Mouse (Mus musculus) kidney, adult 2 months (tissue): ENCODE data around the gene Dpf1. TPM values are rescaled to one million over a fixed set of nuclear protein-coding genes. Genes with fewer than 3 reads are reported as not detected.

ENCODE experiments used
- DNase-seq: peaks from one replicate; pipeline ENCODE4 v3.0.0; 2021
- H3K27ac ChIP-seq: fragments of 200-500 bp; 2 replicates; pipeline ENCODE4 v1.5.1; 2012; ENCODE audit warnings: low read depth, low read length, control low read depth, inconsistent platforms; ENCODE audit not compliant: insufficient read depth
- H3K27me3 ChIP-seq: fragments of 200-500 bp; replicated peaks from 2 replicates; pipeline ENCODE4 v1.6.1; 2012; ENCODE audit warnings: mild to moderate bottlenecking, moderate library complexity, low read length, inconsistent platforms; ENCODE audit not compliant: control insufficient read depth, insufficient read depth
- H3K36me3 ChIP-seq: fragments of 200-500 bp; 2 replicates; pipeline ENCODE4 v1.6.1; 2012; ENCODE audit warnings: mild to moderate bottlenecking, moderate library complexity, low read length, inconsistent platforms; ENCODE audit not compliant: control insufficient read depth, insufficient read depth
- H3K4me1 ChIP-seq: fragments of 200-500 bp; 2 replicates; pipeline ENCODE4 v1.6.1; 2011; ENCODE audit warnings: low read length; ENCODE audit not compliant: control insufficient read depth, insufficient read depth
- H3K4me3 ChIP-seq: fragments of 200-500 bp; 2 replicates; pipeline ENCODE4 v1.5.1; 2011; ENCODE audit warnings: mild to moderate bottlenecking, low read depth, low read length, control low read depth; ENCODE audit not compliant: insufficient read depth
- CTCF ChIP-seq: fragments of 200-500 bp; conservative IDR thresholded peaks from 2 replicates; pipeline ENCODE4 v1.5.1; 2011; ENCODE audit warnings: low read depth, mild to moderate bottlenecking, control low read depth, low read length, moderate library complexity, mixed read lengths; ENCODE audit not compliant: insufficient read depth, insufficient read length
- POLR2A ChIP-seq: fragments of 200-500 bp; IDR thresholded peaks from one replicate; pipeline ENCODE4 v1.6.1; 2011; ENCODE audit warnings: low read depth, low read length, control low read depth
- WGBS: fragments of 180-500 bp; shearing (Covaris S2); methylation state at CpG from one replicate; pipeline ENCODE4 v1.1.7; 2018; 5-methylcytosine and 5-hydroxymethylcytosine counted together
- polyA plus RNA-seq: library from polyadenylated mRNA; depleted of rRNA; stranded (reverse); fragments of >200 nt; gene quantifications from 2 replicates; pipeline ENCODE4 v1.2.3, GENCODE M21; 2012

Gene Dpf1
- polyA plus RNA-seq, 1 experiment, result 0.11 TPM

GRCm38 (mm10) chr7:29309749-29310148, 6.0 kb downstream of the Dpf1 start:
- no peak for TF ChIP-seq POLR2A
- no peak for TF ChIP-seq CTCF
- DNase-seq, result no peak
- Histone ChIP-seq H3K4me1 (0 out of 2 replicates have a peak, but pooled peaks cover 7% of the 10 kb centered on the region), H3K27ac (no peak overlapping the region), H3K36me3 (no peaks in the 10 kb centered on the region), H3K27me3 (no peaks in the 10 kb centered on the region), H3K4me3 (no peak overlapping the region)
- WGBS, result 22% methylated on average over 5 of the region's 5 CpGs

DNA sequence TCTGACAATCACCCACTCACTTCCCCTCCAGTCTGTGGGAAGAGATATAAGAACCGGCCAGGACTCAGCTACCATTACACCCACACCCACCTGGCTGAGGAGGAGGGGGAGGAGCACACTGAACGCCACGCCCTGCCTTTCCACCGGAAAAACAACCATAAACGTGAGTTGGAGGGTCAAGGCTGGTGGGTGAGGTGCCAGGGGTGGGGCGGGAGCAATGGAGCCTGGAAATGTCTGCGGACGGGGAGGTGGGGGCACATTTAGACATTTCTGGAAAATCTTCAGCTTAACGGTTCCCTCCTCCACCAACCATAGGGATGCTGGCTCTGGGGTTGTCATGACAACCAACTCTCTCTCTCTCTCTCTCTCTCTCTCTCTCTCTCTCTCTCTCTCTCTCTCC, 9.3 kb downstream of the Dpf1 start:
- DNase-seq, result no peak
- no peaks in the 10 kb centered on the region for H3K36me3 ChIP-seq
- H3K27ac ChIP-seq, result no peak overlapping the region
- WGBS, result 18% methylated on average over 9 of the region's 9 CpGs
- no peak overlapping the region for H3K4me3 ChIP-seq
- TF ChIP-seq POLR2A (no peak), CTCF (no peak)
- 0 out of 2 replicates have a peak, but pooled peaks cover 2% of the 10 kb centered on the region for H3K4me1 ChIP-seq
- no peaks in the 10 kb centered on the region for H3K27me3 ChIP-seq

- 43% methylated on average over 9 of the region's 9 CpGs for WGBS
Observed at GRCm38 (mm10) chr7:29313572-29314261, 10.0 kb downstream of the Dpf1 start.

DNA sequence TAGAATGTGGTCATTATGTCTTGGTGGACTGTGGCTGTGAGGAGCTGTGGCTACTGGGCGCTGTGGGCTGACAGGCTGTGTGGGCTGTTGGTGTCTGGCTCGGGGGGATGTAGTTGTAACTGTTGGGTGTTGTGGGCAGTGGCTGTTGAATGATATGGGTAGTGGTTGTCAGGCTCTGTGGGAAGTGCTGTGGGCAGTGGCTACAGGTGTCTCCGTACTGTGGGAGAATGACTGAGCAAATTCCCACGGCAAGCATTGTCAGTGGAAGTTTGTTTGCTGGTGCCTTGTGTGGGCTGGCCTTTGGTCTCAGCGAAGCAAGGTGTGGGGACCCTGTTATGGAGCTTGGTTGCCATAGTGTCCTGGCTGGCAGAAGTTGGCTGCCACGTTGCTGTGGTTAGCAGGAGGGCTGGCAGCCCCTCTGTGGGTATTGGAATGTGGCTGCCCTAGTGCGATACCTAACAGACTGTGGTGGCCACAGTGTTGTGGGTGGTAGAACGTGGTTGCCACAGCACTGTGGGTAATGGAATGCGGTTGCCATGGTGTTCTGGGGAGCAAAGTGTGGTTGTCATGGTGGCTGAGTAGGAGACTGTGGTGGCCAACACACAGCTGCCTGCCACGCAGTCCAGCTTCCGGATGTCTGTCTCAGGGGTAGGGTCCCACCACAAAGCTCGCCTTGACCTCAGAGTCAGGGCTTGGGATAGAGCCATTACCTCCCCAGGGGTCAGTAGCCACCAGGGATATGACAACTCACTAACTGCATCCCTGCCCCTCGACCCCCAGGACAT, 11.3 kb downstream of the Dpf1 start:
- H3K27me3 ChIP-seq, result no peaks in the 10 kb centered on the region
- H3K4me1 ChIP-seq, result 0 out of 2 replicates have a peak, but pooled peaks cover 4% of the 10 kb centered on the region
- H3K27ac ChIP-seq, result no peak overlapping the region
- TF ChIP-seq CTCF (no peak), POLR2A (no peak)
- H3K36me3 ChIP-seq, result no peaks in the 10 kb centered on the region
- WGBS, result 78% methylated on average over 13 of the region's 13 CpGs
- H3K4me3 ChIP-seq, result no peak overlapping the region
- no peak for DNase-seq

More at GRCm38 (mm10) chr7:29313572-29314261, 10.0 kb downstream of the Dpf1 start:
- Histone ChIP-seq H3K27me3 (no peaks in the 10 kb centered on the region), H3K4me1 (0 out of 2 replicates have a peak, but pooled peaks cover 6% of the 10 kb centered on the region), H3K4me3 (no peak overlapping the region), H3K36me3 (no peaks in the 10 kb centered on the region), H3K27ac (no peak overlapping the region)
- TF ChIP-seq POLR2A (no peak), CTCF (no peak)
- DNase-seq, result no peak

DNA sequence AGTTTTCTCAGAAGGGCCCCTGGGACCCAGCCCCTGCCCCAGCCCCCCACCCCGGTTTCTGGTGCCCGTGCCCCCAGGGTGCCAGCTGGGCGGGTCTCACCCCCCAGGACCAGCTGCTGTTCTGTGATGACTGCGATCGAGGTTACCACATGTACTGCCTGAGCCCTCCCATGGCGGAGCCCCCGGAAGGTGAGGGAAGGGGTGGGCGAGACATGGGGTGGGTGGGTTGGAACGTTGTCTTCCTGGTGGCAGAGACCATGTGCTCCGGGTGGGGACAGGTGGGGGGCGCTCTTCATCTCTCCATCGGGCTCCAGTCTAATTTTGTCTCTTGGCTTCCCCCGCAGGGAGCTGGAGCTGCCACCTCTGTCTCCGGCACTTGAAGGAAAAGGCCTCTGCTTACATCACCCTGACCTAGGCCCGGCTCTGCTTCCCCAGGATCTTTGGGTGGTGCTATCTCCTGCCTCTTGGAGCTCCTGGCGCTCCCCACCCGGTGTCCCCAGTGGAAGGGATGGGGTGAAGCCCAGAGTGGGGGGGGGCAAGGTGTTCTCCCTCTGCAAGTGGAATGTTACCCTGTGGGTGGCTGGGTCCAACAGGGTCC, 12.5 kb downstream of the Dpf1 start:
- Histone ChIP-seq H3K36me3 (no peaks in the 10 kb centered on the region), H3K27me3 (no peaks in the 10 kb centered on the region), H3K27ac (no peak overlapping the region), H3K4me3 (no peak overlapping the region), H3K4me1 (0 out of 2 replicates have a peak, but pooled peaks cover 4% of the 10 kb centered on the region)
- no peak for TF ChIP-seq POLR2A
- TF ChIP-seq CTCF, result no peak
- 76% methylated on average over 17 of the region's 17 CpGs for WGBS
- no peak for DNase-seq

DNA sequence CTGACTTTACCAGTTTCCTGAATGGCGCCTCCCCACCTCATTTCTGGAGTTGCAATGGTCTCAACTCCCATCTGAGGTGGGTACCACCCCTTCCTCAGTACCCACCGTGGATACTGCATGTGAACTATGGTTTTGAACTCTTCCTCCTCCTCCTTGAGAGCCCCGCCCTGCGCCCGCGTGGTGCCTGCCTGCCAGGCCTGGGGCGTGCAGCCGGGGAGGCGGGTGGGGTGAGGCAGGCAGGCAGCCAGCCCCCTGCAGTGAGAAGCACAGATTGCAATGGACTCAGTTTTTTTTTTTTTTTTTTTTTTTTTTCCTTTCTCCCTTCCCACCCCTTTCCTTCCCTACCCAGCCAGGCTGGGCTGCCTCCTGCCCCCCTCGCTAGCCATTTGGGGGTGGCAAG, 13.2 kb downstream of the Dpf1 start:
- no peak for DNase-seq
- Histone ChIP-seq H3K36me3 (no peaks in the 10 kb centered on the region), H3K4me1 (0 out of 2 replicates have a peak, but pooled peaks cover 4% of the 10 kb centered on the region), H3K27ac (no peak overlapping the region), H3K4me3 (no peak overlapping the region), H3K27me3 (no peaks in the 10 kb centered on the region)
- TF ChIP-seq POLR2A (no peak), CTCF (no peak)
- WGBS, result 14% methylated on average over 10 of the region's 10 CpGs

GRCm38 (mm10) chr7:29317558-29317957, 13.8 kb downstream of the Dpf1 start:
- Histone ChIP-seq H3K27me3 (no peaks in the 10 kb centered on the region), H3K36me3 (no peaks in the 10 kb centered on the region), H3K27ac (no peak overlapping the region), H3K4me1 (0 out of 2 replicates have a peak, but pooled peaks cover 4% of the 10 kb centered on the region), H3K4me3 (no peak overlapping the region)
- 3% methylated on average over 2 of the region's 2 CpGs for WGBS
- DNase-seq, result no peak
- TF ChIP-seq POLR2A, result no peak
- no peak for TF ChIP-seq CTCF
